Mouse (Mus musculus) gonadal fat pad, adult 2 months (tissue): Measurements from ENCODE around the gene Poldip3. TPM values are rescaled to one million over a fixed set of nuclear protein-coding genes. Genes with fewer than 3 reads are reported as not detected.

Experiments used
- DNase-seq: peaks from one replicate; pipeline ENCODE4 v3.0.0-alpha.2; 2012; ENCODE audit warnings: low read depth
- polyA plus RNA-seq: library from polyadenylated mRNA; depleted of rRNA; stranded (reverse); fragments of >200 nt; gene quantifications from 2 replicates; pipeline ENCODE4 v1.2.3, GENCODE M21; 2012

Gene Poldip3
- polyA plus RNA-seq, 1 experiment: 56.9 TPM

- no peak for DNase-seq
Measured at GRCm38 (mm10) chr15:83165526-83166315, 16.5 kb upstream of the Poldip3 start.

- no peak for DNase-seq
Measured at GRCm38 (mm10) chr15:83164971-83165471, 15.8 kb upstream of the Poldip3 start.

DNA sequence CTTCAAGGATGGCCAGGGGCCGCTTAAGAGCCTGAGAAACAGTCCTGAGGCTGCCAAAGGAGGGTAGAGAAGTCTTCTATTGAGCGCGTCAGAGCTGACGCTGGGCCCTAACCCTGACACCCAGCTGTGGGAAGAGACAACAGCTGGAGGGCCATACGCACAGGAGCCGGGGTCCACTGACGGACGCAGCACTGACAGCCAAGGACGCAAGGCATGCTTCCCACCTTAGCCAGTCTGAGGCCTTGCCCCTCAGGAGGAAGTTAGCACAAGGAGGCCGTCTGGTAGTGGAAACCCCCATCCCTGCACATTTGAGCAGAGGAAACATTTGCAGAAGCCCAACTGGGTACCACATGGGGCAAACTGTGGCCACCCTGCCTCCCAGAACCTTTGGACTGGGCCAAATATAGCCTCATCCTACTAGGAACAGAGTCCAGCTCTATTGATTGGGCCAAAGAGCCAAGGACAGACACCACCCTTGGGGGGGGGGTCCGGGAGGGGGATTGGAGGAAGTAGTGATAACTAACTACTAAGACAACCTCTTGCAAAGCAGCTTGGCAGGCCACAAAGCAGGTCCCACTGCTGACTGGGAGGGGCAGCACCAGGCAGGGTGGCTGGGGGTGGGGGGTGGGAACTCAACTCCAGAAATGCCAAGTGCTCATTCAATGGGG, 13.8 kb upstream of the Poldip3 start:
- DNase-seq: no peak

- DNase-seq: no peak
Measured at GRCm38 (mm10) chr15:83162001-83162400, 12.8 kb upstream of the Poldip3 start.

- no peak for DNase-seq
Measured at GRCm38 (mm10) chr15:83161062-83161748, 12.0 kb upstream of the Poldip3 start.

- no peak for DNase-seq
Measured at GRCm38 (mm10) chr15:83160561-83160960, 11.4 kb upstream of the Poldip3 start.

DNA sequence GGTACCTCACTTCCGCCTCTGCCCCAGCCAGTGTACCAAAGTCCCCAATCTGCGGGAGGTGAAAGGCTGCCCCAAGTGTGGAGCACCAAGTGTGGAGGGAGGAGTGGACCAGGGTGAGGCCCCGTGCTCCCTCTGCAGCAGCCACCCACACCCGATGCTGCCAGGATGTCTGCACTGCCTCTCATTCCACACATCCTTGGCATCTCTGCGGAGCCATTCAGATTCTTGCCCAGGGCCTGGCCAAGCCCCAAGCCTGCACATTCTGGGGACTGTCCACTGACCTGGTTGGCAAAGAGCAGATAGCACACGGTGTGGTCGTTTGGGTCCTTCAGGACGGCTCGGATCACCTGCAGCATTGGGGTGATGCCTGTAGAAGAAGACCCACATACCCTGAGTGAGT, 10.6 kb upstream of the Poldip3 start:
- no peak for DNase-seq

DNA sequence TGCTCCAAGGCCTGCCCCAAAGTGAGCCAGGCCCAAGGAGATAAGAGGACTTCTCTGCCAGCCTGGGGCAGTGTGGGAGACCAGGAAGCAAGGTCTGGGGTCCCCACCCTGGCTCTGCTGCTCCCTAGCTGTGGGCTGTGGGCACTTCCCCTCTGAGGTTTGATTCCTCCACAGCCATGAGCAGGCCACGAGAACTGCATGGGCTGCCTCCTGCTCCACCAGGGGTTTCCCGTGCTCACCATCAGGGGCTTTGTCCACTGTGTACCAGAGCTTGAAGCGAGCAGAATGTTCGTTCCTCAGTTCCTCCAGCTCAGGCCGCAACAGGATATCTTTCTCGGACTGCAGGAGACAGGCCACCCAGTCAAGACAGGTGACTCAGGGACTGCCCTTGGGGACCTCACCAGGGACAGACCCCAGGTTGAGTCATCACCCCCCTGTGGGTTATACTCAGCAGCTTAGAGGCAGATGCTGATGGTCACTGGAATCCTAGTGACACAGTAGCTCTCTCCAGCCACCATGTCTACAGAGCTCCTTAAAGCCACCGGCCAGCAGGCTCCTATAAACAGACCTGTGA, 9.5 kb upstream of the Poldip3 start:
- DNase-seq: no peak

- no peak for DNase-seq
Measured at GRCm38 (mm10) chr15:83157667-83158064, 8.5 kb upstream of the Poldip3 start.

- DNase-seq: no peak
Measured at GRCm38 (mm10) chr15:83156929-83157666, 7.9 kb upstream of the Poldip3 start.

DNA sequence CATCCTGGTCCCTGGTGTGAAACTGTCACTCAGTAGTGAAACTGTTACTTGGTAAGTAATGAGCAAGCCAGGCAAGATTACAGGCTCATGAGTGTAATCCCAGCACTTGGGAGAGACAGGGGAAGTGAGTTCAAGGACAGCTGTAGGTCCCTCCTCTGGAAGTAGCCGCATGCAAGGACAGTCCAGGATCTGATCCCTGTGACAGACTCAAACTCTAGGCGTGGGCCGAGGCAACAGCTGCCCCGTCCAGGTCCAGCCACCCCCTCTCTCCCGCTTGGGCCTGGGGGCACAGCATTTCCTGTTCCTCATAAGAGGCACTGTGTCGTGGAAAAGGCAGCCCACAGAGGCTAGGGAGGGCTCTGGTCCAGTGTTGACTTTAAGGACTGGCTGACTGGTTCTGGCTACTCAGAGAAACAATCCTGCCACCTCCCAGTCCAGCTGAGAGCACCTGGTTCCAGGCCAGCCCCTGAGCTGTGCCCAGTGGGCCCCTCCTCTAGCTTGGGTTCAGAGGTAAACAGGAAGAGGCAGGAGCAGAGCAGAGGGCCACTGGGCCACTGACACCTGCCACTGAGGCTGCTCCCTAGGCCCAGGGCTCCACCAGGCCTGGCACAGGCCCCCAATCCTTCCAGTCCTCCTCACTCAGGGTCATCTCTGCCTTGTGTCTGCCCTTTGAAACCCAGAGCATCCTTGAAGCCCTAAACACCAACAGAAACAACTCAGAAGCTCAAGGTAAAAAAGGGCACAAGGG, 6.7 kb upstream of the Poldip3 start:
- no peak for DNase-seq

- no peak for DNase-seq
Measured at GRCm38 (mm10) chr15:83154309-83154708, 5.1 kb upstream of the Poldip3 start.

DNA sequence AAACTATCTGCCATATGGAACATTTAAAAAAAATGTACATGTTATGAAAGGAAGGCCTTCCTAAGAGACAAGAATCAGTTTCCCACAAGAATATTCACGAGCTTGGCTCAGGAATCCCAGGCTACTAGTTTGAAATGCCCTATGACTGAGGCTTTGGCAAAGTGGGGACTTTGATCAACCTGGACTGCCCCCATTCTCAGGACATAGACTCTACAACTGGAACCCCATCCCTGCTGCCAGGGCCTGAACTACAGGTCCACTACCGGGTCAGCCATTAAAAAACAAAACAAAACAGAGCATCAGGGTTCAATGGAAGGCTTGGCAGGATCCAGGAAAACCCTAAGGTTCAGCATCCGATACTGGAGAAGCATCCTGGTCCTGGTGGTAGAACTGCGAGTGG, 1.5 kb upstream of the Poldip3 start:
- DNase-seq: no peak

DNA sequence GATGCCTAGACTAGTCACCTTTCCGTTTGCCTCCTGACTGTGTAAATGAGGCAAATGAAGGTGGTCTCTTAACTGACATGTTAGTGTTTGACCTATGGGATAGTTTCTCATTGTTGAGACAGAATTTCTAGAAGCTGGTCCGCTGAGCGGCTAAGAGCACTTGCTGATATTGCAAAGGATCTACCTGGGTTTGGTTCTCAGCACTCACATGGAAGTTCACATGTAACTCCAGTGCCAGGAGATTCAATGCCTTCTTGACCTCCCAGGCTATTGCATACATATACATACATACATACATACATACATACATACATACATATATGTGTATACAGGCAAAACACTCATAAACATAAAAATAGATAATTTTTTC, 874 bp upstream of the Poldip3 start:
- DNase-seq: no peak

DNA sequence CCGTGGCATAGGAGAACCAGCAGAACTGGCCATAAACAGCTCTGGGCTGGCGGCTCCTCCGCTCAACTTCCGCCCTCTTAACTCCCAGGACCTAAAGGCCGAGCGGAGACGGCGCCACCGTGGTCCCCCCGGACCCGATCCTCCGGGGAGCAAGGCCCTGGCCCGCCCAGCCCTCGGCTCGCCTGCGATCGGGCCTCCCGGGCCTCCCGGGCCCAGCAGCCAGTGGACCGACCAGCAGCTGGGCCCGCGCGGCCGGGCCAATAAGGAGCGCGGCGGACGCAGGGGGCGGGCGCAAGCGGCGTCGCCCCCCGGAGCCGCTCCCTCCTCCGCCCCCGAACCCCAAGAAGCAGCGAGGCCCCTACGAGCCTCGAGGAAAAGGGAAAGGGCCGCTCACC, 386 bp downstream of the Poldip3 start:
- DNase-seq: no peak

DNA sequence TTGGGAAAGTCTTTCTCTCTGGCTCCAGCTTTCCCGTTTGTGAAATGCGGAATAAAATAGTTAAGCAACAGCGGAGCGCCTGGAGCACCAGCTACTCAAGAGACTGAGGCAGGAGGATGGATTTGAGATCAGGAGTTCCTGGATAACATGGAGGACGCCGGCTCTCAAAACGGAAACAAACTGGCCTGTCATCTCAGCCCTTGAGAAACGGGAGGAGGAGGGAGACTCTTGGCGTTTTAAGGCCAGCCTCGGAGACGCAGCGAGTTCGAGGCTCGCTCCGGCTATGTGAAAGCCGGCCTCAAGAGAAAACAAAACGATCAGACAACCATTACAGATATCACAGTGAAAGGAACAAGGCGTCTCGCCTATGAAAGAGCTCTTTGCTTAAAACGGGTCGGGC, 789 bp downstream of the Poldip3 start:
- DNase-seq: no peak

DNA sequence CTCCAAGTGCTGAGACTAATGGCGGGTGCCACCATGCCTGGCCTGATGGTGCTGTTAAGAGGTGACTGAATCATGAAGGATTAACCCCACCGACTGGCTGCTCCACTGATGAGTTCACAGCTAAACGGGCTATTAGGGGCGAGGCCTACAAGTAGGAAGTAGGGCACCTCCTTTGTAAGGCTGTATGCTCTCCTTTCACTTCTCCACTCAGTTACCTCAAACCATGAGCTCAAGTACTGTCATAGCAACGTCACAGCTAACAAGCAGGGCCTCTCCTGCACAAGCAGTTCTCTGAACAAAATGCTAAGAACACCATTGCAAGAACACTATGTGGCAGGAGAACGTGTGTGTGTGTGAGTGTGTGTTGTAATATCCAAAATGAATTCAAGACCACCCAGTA, 3.6 kb downstream of the Poldip3 start:
- DNase-seq: no peak

- no peak for DNase-seq
Measured at GRCm38 (mm10) chr15:83142861-83143260, 6.3 kb downstream of the Poldip3 start.

DNA sequence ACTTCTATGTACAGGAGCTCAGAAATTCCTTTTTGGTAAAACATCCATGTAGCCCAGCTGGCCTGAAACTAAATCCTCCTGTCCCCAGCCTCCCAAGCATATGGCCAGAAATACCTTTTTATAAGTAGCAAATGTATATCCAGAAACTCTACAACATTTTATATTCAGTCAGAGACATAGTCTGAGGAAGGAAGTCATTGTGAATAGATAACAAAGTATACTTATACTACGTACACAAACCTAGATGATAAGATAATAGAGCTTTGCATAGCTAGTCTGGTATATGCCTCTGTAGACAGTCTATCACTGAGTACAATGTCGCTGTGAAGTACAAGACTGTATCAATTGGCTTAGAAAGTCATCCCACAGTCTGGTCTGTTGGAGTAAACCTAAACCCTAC, 13.5 kb downstream of the Poldip3 start:
- no peak for DNase-seq

- DNase-seq: no peak
Measured at GRCm38 (mm10) chr15:83134671-83135070, 14.5 kb downstream of the Poldip3 start.
